Mouse (Mus musculus) MEL (cell line): ENCODE results near the gene Syt11. TPM values are rescaled to one million over a fixed set of nuclear protein-coding genes. Genes with fewer than 3 reads are reported as not detected.

Experiments
- DNase-seq: peaks from one replicate; pipeline ENCODE4 v3.0.0; 2011; ENCODE audit warnings: low read depth, low spot score
- H3K27ac ChIP-seq: 2 replicates; pipeline ENCODE4 v1.5.1; 2012; ENCODE audit warnings: low read depth, mild to moderate bottlenecking, control low read depth, low read length, moderate library complexity; ENCODE audit not compliant: control insufficient read depth
- H3K27me3 ChIP-seq, 2 experiments: fragments of 150-350 bp in 1 of 2; sonication (generic) in 1 of 2; 2 replicates each; pipeline ENCODE4 v1.6.1; 2012; ENCODE audit warnings: low read length in 2 of 2, mild to moderate bottlenecking in 2 of 2, improper control_type of control experiment in 1 of 2, moderate library complexity in 1 of 2; ENCODE audit not compliant: insufficient read depth in 2 of 2, control insufficient read depth in 1 of 2
- H3K36me3 ChIP-seq, 2 experiments: 2 replicates each; pipeline ENCODE4 v1.6.1; 2012 to 2014; ENCODE audit warnings: low read length in 2 of 2, improper control_type of control experiment in 1 of 2, inconsistent platforms in 1 of 2, mild to moderate bottlenecking in 1 of 2; ENCODE audit not compliant: insufficient read depth in 2 of 2, control insufficient read depth in 1 of 2
- H3K4me1 ChIP-seq, 2 experiments: fragments of 150-350 bp in 1 of 2; sonication (generic) in 1 of 2; 2 replicates each; pipeline ENCODE4 v1.6.1; 2012; ENCODE audit warnings: low read length in 2 of 2, improper control_type of control experiment in 1 of 2, mild to moderate bottlenecking in 1 of 2; ENCODE audit not compliant: insufficient read depth in 2 of 2, control insufficient read depth in 1 of 2
- H3K4me3 ChIP-seq, 2 experiments: fragments of 150-350 bp in 1 of 2; sonication (generic) in 1 of 2; 2 replicates each; pipeline ENCODE4 v1.5.1; 2012; ENCODE audit warnings: low read depth in 2 of 2, low read length in 2 of 2, mild to moderate bottlenecking in 2 of 2, moderate library complexity in 2 of 2, control low read depth in 1 of 2, improper control_type of control experiment in 1 of 2; ENCODE audit not compliant: control insufficient read depth in 1 of 2, insufficient read depth in 1 of 2
- H3K79me2 ChIP-seq: 2 replicates; pipeline ENCODE4 v1.6.1; 2012; ENCODE audit warnings: mild to moderate bottlenecking, low read length, moderate library complexity; ENCODE audit not compliant: control insufficient read depth, poor library complexity, insufficient read depth
- H3K9ac ChIP-seq: 2 replicates; pipeline ENCODE4 v1.6.1; 2012; ENCODE audit warnings: low read depth, mild to moderate bottlenecking, control low read depth, low read length, moderate library complexity; ENCODE audit not compliant: control insufficient read depth, poor library complexity, severe bottlenecking
- H3K9me3 ChIP-seq: fragments of 150-350 bp; sonication (generic); replicated peaks from 2 replicates; pipeline ENCODE4 v1.6.1; 2012; ENCODE audit warnings: mild to moderate bottlenecking, low read length, improper control_type of control experiment, moderate library complexity; ENCODE audit not compliant: insufficient read depth
- CTCF ChIP-seq, 3 experiments: IDR thresholded peaks in 2 of 3; conservative IDR thresholded peaks in 1 of 3; 2 replicates each; pipeline ENCODE4 v1.5.1; 2011 to 2012; ENCODE audit warnings: low read length in 3 of 3, low read depth in 2 of 3, mild to moderate bottlenecking in 2 of 3, improper control_type of control experiment in 1 of 3, inconsistent platforms in 1 of 3, mixed read lengths in 1 of 3, moderate library complexity in 1 of 3; ENCODE audit not compliant: control insufficient read depth in 1 of 3, insufficient read depth in 1 of 3, poor library complexity in 1 of 3, severe bottlenecking in 1 of 3
- EP300 ChIP-seq, 2 experiments: IDR thresholded peaks; 2 replicates each; pipeline ENCODE4 v1.6.1; 2011; ENCODE audit warnings: improper control_type of control experiment in 2 of 2, low read length in 2 of 2, low read depth in 1 of 2, mild to moderate bottlenecking in 1 of 2
- ETS1 ChIP-seq: IDR thresholded peaks from 2 replicates; pipeline ENCODE4 v1.6.1; 2012; ENCODE audit warnings: low read depth, mild to moderate bottlenecking, inconsistent platforms, low read length, improper control_type of control experiment, moderate library complexity
- GABPA ChIP-seq: IDR thresholded peaks from 2 replicates; pipeline ENCODE4 v1.6.1; 2012; ENCODE audit warnings: low read depth, mild to moderate bottlenecking, inconsistent platforms, low read length, improper control_type of control experiment, moderate library complexity
- HCFC1 ChIP-seq: IDR thresholded peaks from 2 replicates; pipeline ENCODE4 v1.6.1; 2012; ENCODE audit warnings: low read depth, mild to moderate bottlenecking, inconsistent platforms, low read length, improper control_type of control experiment, moderate library complexity
- MAFK ChIP-seq: IDR thresholded peaks from 2 replicates; pipeline ENCODE4 v1.6.1; 2011; ENCODE audit warnings: low read depth, mild to moderate bottlenecking, low read length, improper control_type of control experiment, borderline replicate concordance
- MEF2A ChIP-seq: IDR thresholded peaks from 2 replicates; pipeline ENCODE4 v1.6.1; 2014; ENCODE audit warnings: low read depth, mild to moderate bottlenecking, inconsistent platforms, low read length, improper control_type of control experiment; ENCODE audit not compliant: poor library complexity, insufficient replicate concordance, severe bottlenecking; ENCODE audit errors: extremely low read depth
- MXI1 ChIP-seq: IDR thresholded peaks from 2 replicates; pipeline ENCODE4 v1.6.1; 2011; ENCODE audit warnings: mild to moderate bottlenecking, low read depth, low read length, improper control_type of control experiment
- MYB ChIP-seq: IDR thresholded peaks from 2 replicates; pipeline ENCODE4 v1.6.1; 2011; ENCODE audit warnings: mild to moderate bottlenecking, low read depth, low read length, improper control_type of control experiment
- MYC ChIP-seq: IDR thresholded peaks from 2 replicates; pipeline ENCODE4 v1.6.1; 2011; ENCODE audit warnings: low read depth, mild to moderate bottlenecking, low read length, improper control_type of control experiment, moderate library complexity
- POLR2A ChIP-seq, 2 experiments: IDR thresholded peaks; 2 replicates each; pipeline ENCODE4 v1.6.1; 2011 to 2012; ENCODE audit warnings: low read length in 2 of 2, mild to moderate bottlenecking in 2 of 2, control low read depth in 1 of 2, improper control_type of control experiment in 1 of 2, low read depth in 1 of 2, moderate library complexity in 1 of 2; ENCODE audit not compliant: control insufficient read depth in 1 of 2, insufficient read depth in 1 of 2, poor library complexity in 1 of 2
- POLR2AphosphoS5 ChIP-seq: IDR thresholded peaks from 2 replicates; pipeline ENCODE4 v1.6.1; 2012; ENCODE audit warnings: low read depth, borderline replicate concordance, mild to moderate bottlenecking, inconsistent platforms, low read length, moderate library complexity, mixed read lengths
- SIN3A ChIP-seq: IDR thresholded peaks from 2 replicates; pipeline ENCODE4 v1.6.1; 2012; ENCODE audit warnings: low read length, improper control_type of control experiment, inconsistent platforms
- SMC3 ChIP-seq: IDR thresholded peaks from 2 replicates; pipeline ENCODE4 v1.6.1; 2011; ENCODE audit warnings: low read depth, low read length, improper control_type of control experiment
- TAL1 ChIP-seq: IDR thresholded peaks from 2 replicates; pipeline ENCODE4 v1.6.1; 2012; ENCODE audit warnings: mild to moderate bottlenecking, inconsistent platforms, low read length, moderate library complexity, mixed read lengths
- TBP ChIP-seq: IDR thresholded peaks from 2 replicates; pipeline ENCODE4 v1.8.0; 2011; ENCODE audit warnings: low read depth, low read length, improper control_type of control experiment
- TCF12 ChIP-seq: IDR thresholded peaks from 2 replicates; pipeline ENCODE4 v1.6.1; 2014; ENCODE audit warnings: low read depth, mild to moderate bottlenecking, inconsistent platforms, low read length, improper control_type of control experiment, moderate library complexity
- UBTF ChIP-seq: IDR thresholded peaks from 2 replicates; pipeline ENCODE4 v1.6.1; 2012; ENCODE audit warnings: low read depth, mild to moderate bottlenecking, inconsistent platforms, low read length, improper control_type of control experiment, moderate library complexity, borderline replicate concordance; ENCODE audit not compliant: insufficient read depth
- USF1 ChIP-seq: IDR thresholded peaks from 2 replicates; pipeline ENCODE4 v1.6.1; 2014; ENCODE audit warnings: low read depth, mild to moderate bottlenecking, inconsistent platforms, low read length, improper control_type of control experiment, moderate library complexity
- USF2 ChIP-seq, 2 experiments: IDR thresholded peaks; 2 replicates each; pipeline ENCODE4 v1.6.1; 2011 to 2012; ENCODE audit warnings: improper control_type of control experiment in 2 of 2, low read length in 2 of 2, borderline replicate concordance in 1 of 2, inconsistent platforms in 1 of 2, low read depth in 1 of 2, mild to moderate bottlenecking in 1 of 2; ENCODE audit not compliant: insufficient read depth in 1 of 2
- ZC3H11A ChIP-seq: IDR thresholded peaks from 2 replicates; pipeline ENCODE4 v1.6.1; 2012; ENCODE audit warnings: low read depth, mild to moderate bottlenecking, inconsistent platforms, low read length, improper control_type of control experiment
- ZMIZ1 ChIP-seq: IDR thresholded peaks from 2 replicates; pipeline ENCODE4 v1.6.1; 2012; ENCODE audit warnings: low read depth, mild to moderate bottlenecking, inconsistent platforms, low read length, improper control_type of control experiment, moderate library complexity
- ZNF384 ChIP-seq: IDR thresholded peaks from 2 replicates; pipeline ENCODE4 v1.6.1; 2012; ENCODE audit warnings: low read depth, mild to moderate bottlenecking, inconsistent platforms, low read length, improper control_type of control experiment
- polyA plus RNA-seq, 2 experiments: library from polyadenylated mRNA; stranded (reverse) in 1 of 2; unstranded in 1 of 2; fragments of >175 nt in 1 of 2; fragments of >200 nt in 1 of 2; gene quantifications; 2 replicates each; pipeline versions ENCODE4 v1.2.1 to v1.2.4; 2012; ENCODE audit warnings: low replicate concordance in 2 of 2, low read depth in 1 of 2; ENCODE audit not compliant: insufficient read length in 2 of 2, insufficient read depth in 1 of 2, missing spikeins in 1 of 2
- total RNA-seq: library from RNA; depleted of rRNA; stranded (reverse); fragments of 300-350 nt; gene quantifications from 2 replicates; pipeline ENCODE4 v1.2.3, GENCODE M21; 2012

The Syt11 gene
- total and polyA plus RNA-seq, 3 experiments, result 0.19 to 1.4 TPM; not detected in 1

DNA sequence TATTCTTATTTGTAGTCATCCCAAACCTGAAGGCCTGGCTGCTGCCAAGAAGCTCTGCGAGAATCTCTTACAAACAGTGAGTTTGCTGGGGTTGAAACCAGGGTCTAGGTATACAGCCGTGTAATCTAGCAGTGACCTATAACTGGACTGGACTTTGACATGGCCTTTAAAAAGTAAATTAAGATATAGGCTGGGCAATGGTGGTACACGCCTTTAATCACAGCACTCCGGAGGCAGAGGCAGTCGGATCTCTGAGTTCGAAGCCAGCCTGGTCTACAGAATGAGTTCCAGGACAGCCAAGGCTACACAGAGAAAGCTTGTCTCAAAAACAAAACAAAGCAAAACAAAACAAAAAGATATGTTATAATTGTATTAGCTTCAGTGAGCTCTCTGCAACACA is 76.1 kb downstream of the Syt11 start:
- peaks cover 0 to 82% of the 10 kb centered on the region in 2 experiments for H3K36me3 ChIP-seq
- no peaks in the 10 kb centered on the region for H3K9me3 ChIP-seq
- no peak for DNase-seq

DNA sequence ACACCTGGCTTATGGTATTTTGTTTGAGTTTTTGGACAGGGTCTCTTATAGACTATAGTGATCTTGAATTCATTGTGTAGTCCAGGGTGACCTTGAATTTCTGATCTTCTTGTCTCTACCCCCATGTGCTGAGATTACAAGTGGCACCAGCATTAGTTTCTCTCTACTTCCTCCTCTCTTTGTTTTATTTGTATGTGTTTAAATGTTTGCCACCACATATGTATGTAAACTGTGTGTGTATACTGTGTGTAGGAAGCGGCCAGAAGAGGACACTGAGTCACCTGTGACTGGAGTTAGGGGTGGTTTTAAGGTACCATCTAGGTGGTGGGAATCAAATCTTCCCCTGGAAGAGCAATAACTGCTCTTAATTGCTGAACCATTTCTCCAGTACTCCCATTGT is 76.9 kb downstream of the Syt11 start:
- no peaks in the 10 kb centered on the region for H3K27me3 ChIP-seq
- H3K79me2 ChIP-seq, result peaks cover 5% of the 10 kb centered on the region
- H3K4me1 ChIP-seq, result no peaks in the 10 kb centered on the region
- H3K27ac ChIP-seq, result no peak overlapping the region
- TF ChIP-seq TCF12 (no peak), CTCF (IDR thresholded peaks at IDR 0.05 in 2 of 3, conservative IDR thresholded peaks at IDR 0.05 in 1 of 3; ENCODE audit: control insufficient read depth in 1 of 3, insufficient read depth in 1 of 3, low read depth in 2 of 3, low read length in 3 of 3, poor library complexity in 1 of 3, severe bottlenecking in 1 of 3) (no peak), POLR2AphosphoS5 (no peak), MAFK (no peak), ZNF384 (no peak), TBP (no peak), UBTF (no peak), USF1 (no peak), MYB (no peak), MEF2A (no peak), EP300 (IDR thresholded peaks at IDR 0.05; ENCODE audit: low read depth in 1 of 2, low read length in 2 of 2) (no peak), SIN3A (no peak), SMC3 (no peak), POLR2A (IDR thresholded peaks at IDR 0.05; ENCODE audit: control insufficient read depth in 1 of 2, insufficient read depth in 1 of 2, low read depth in 1 of 2, low read length in 2 of 2, poor library complexity in 1 of 2) (no peak)
- H3K4me3 ChIP-seq, result no peak overlapping the region
- H3K36me3 ChIP-seq, result peaks cover 0 to 82% of the 10 kb centered on the region in 2 experiments
- no peak for DNase-seq
- H3K9ac ChIP-seq, result no peak overlapping the region
- no peaks in the 10 kb centered on the region for H3K9me3 ChIP-seq

More for the DNA sequence above, 76.1 kb downstream of the Syt11 start:
- H3K9ac ChIP-seq, result no peak overlapping the region
- H3K4me1 ChIP-seq, result no peaks in the 10 kb centered on the region
- no peak overlapping the region for H3K27ac ChIP-seq
- H3K27me3 ChIP-seq, result no peaks in the 10 kb centered on the region
- no peak overlapping the region for H3K4me3 ChIP-seq
- no peak for TF ChIP-seq POLR2AphosphoS5
- no peak for TF ChIP-seq ZMIZ1
- H3K79me2 ChIP-seq, result peaks cover 5% of the 10 kb centered on the region

DNA sequence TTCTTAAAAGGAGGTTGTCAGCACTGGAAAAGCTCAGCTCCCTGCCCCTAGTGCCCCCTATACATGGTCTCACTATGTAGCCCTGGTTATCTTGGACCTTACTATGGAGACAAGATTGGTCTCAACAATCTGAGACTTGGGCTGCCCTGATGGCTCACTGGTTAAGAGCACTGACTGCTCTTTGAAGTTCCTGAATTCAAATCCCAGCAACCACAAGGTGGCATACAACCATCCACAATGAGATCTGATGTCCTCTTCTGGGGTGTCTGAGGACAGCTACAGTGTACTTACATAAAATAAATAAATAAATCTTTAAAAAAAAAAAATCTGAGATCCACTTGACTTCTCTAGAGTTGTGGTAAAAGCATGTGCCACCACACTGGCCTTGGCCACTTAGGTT is 79.4 kb downstream of the Syt11 start:
- H3K9ac ChIP-seq, result no peak overlapping the region
- no peak for TF ChIP-seq MYB
- no peak for TF ChIP-seq HCFC1
- TF ChIP-seq TAL1, result no peak
- TF ChIP-seq ETS1, result no peak
- no peak for TF ChIP-seq USF1
- TF ChIP-seq CTCF (IDR thresholded peaks at IDR 0.05 in 2 of 3, conservative IDR thresholded peaks at IDR 0.05 in 1 of 3; ENCODE audit: control insufficient read depth in 1 of 3, insufficient read depth in 1 of 3, low read depth in 2 of 3, low read length in 3 of 3, poor library complexity in 1 of 3, severe bottlenecking in 1 of 3), result peak in 1 of 3 experiments; percentile 17; a peak in 1 of 6 replicates
- TF ChIP-seq USF2 (IDR thresholded peaks at IDR 0.05; ENCODE audit: borderline replicate concordance in 1 of 2, insufficient read depth in 1 of 2, low read depth in 1 of 2, low read length in 2 of 2), result no peak
- TF ChIP-seq ZC3H11A, result no peak
- no peak for TF ChIP-seq ZNF384
- TF ChIP-seq SMC3, result peak; percentile 18; the same call in 1 of the 2 replicates
- TF ChIP-seq TCF12, result no peak
- no peak for TF ChIP-seq TBP
- TF ChIP-seq MYC, result no peak
- no peak for TF ChIP-seq ZMIZ1
- no peak for TF ChIP-seq MXI1
- no peak for TF ChIP-seq GABPA

More for the DNA sequence above, 79.4 kb downstream of the Syt11 start:
- Histone ChIP-seq H3K79me2 (peaks cover 1% of the 10 kb centered on the region; the same call in 1 of the 2 replicates), H3K4me3 (no peak overlapping the region), H3K27ac (no peak overlapping the region), H3K36me3 (peaks cover 5 to 85% of the 10 kb centered on the region in 2 experiments), H3K4me1 (no peaks in the 10 kb centered on the region), H3K9me3 (no peaks in the 10 kb centered on the region), H3K27me3 (no peaks in the 10 kb centered on the region)
- no peak for DNase-seq
